Mouse (Mus musculus) midbrain, embryonic 13.5 days (tissue): ENCODE results near the gene Mdh1. TPM values are rescaled to one million over a fixed set of nuclear protein-coding genes. Genes with fewer than 3 reads are reported as not detected.
"Not testable (repeated sequence)": the region's sequence is repeated elsewhere in the genome, so short reads cannot be mapped to it uniquely, and the experiment has no call there.

Experiments used
- ATAC-seq: fragments of 200-750 bp; cut with Nextera tagmentation; 2 replicates; pipeline ENCODE4 v1.8.0; 2017; ENCODE audit warnings: mild to moderate bottlenecking, moderate TSS enrichment, moderate library complexity
- H3K27ac ChIP-seq: fragments of 300-500 bp; sonication (generic); 2 replicates; pipeline ENCODE4 v1.5.1; 2015; ENCODE audit warnings: inconsistent platforms, mild to moderate bottlenecking, moderate library complexity
- H3K27me3 ChIP-seq: fragments of 300-500 bp; sonication (generic); 2 replicates; pipeline ENCODE4 v1.6.1; 2015; ENCODE audit warnings: mild to moderate bottlenecking, inconsistent platforms
- H3K36me3 ChIP-seq: fragments of 300-500 bp; sonication (generic); 2 replicates; pipeline ENCODE4 v1.6.1; 2015; ENCODE audit warnings: mild to moderate bottlenecking, inconsistent platforms
- H3K4me1 ChIP-seq: fragments of 300-500 bp; sonication (generic); replicated peaks from 2 replicates; pipeline ENCODE4 v1.6.1; 2015; ENCODE audit warnings: inconsistent platforms
- H3K4me2 ChIP-seq: fragments of 300-500 bp; sonication (generic); replicated peaks from 2 replicates; pipeline ENCODE4 v1.6.1; 2015; ENCODE audit warnings: moderate library complexity, mild to moderate bottlenecking, inconsistent platforms
- H3K4me3 ChIP-seq: fragments of 300-500 bp; sonication (generic); replicated peaks from 2 replicates; pipeline ENCODE4 v1.5.1; 2015; ENCODE audit warnings: mild to moderate bottlenecking, inconsistent platforms
- H3K9ac ChIP-seq: fragments of 300-500 bp; sonication (generic); replicated peaks from 2 replicates; pipeline ENCODE4 v1.6.1; 2015; ENCODE audit warnings: mild to moderate bottlenecking, inconsistent platforms
- H3K9me3 ChIP-seq: fragments of 300-500 bp; sonication (generic); 2 replicates; pipeline ENCODE4 v1.6.1; 2016; ENCODE audit warnings: mild to moderate bottlenecking, inconsistent platforms
- WGBS: fragments of 180-500 bp; shearing (Covaris S2); methylation state at CpG from one replicate; pipeline ENCODE4 v1.1.7; 2015; 5-methylcytosine and 5-hydroxymethylcytosine counted together
- microRNA-seq: library from miRNA; unstranded; fragments of <30 nt; microRNA quantifications from one replicate; pipeline ENCODE4, GENCODE M21; 2016
- polyA plus RNA-seq: library from polyadenylated mRNA; unstranded; fragments of >200 nt; fragmentation: Nextera tagmentation; extraction: Ambion mirVana; gene quantifications from 2 replicates; pipeline ENCODE4 v1.2.1, GENCODE M21; 2015

Gene Mdh1
- polyA plus RNA-seq, 1 experiment from 2014 or later: 466 TPM

DNA sequence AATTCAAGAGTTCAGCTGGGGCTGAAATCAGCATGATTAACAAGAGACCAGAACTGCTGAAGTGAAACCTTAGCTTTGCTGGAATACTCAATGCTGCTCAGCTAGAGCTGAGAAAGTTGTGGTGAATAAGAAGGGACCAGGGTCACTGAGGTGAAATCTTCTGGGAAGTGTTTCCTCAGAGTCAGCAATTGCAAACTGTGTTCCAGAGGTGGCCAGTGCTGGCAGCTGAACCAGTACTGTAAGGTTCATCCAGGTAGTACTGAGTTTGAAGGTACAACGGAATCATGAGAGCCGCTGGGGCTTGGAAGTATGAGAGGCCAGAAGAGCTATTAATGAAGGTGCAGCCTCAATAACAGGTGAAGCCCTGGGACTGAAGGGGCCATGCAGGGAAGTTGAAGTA is 31.5 kb downstream of the Mdh1 start:
- H3K9ac ChIP-seq: no peak overlapping the region
- H3K27me3 ChIP-seq: no peaks in the 10 kb centered on the region
- no peak overlapping the region for H3K4me2 ChIP-seq
- H3K9me3 ChIP-seq: no peaks in the 10 kb centered on the region
- H3K4me1 ChIP-seq: no peaks in the 10 kb centered on the region
- no peak overlapping the region for H3K4me3 ChIP-seq
- ATAC-seq: no peak
- 98% methylated on average over 2 of the region's 2 CpGs for WGBS
- H3K36me3 ChIP-seq: no peaks in the 10 kb centered on the region
- no peak overlapping the region for H3K27ac ChIP-seq

DNA sequence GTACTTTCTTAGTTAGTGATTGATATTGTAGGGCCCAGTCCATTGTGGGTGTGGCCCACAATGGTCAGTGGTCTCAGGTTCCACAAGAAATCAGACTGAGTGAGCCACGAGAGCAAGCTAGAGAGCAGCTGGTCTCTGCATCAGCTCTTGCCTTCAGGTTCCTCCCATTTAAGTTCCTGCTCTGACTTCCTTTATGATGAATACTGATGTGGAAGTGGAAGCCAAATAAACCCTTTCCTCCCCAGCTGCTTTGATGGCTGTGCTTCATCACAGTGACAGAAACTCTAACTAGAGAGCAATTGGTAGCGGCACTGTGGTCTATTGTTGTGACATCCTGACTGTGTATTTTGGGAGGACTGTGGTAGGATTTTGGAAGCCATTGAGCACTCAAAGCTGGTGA is 32.1 kb downstream of the Mdh1 start:
- WGBS: 73% methylated on average over 2 of the region's 2 CpGs
- Histone ChIP-seq H3K4me2 (no peak overlapping the region), H3K27ac (no peak overlapping the region), H3K4me3 (no peak overlapping the region), H3K9ac (no peak overlapping the region), H3K36me3 (no peaks in the 10 kb centered on the region), H3K9me3 (no peaks in the 10 kb centered on the region), H3K27me3 (no peaks in the 10 kb centered on the region), H3K4me1 (no peaks in the 10 kb centered on the region)
- ATAC-seq: no peak

GRCm38 (mm10) chr11:21530856-21531255 is 41.3 kb downstream of the Mdh1 start:
- H3K4me2 ChIP-seq, H3K4me3 ChIP-seq, H3K27me3 ChIP-seq, ATAC-seq, H3K36me3 ChIP-seq, H3K4me1 ChIP-seq, H3K27ac ChIP-seq, H3K9ac ChIP-seq, H3K9me3 ChIP-seq: not testable (repeated sequence)
- 85% methylated on average over 2 of the region's 2 CpGs for WGBS

DNA sequence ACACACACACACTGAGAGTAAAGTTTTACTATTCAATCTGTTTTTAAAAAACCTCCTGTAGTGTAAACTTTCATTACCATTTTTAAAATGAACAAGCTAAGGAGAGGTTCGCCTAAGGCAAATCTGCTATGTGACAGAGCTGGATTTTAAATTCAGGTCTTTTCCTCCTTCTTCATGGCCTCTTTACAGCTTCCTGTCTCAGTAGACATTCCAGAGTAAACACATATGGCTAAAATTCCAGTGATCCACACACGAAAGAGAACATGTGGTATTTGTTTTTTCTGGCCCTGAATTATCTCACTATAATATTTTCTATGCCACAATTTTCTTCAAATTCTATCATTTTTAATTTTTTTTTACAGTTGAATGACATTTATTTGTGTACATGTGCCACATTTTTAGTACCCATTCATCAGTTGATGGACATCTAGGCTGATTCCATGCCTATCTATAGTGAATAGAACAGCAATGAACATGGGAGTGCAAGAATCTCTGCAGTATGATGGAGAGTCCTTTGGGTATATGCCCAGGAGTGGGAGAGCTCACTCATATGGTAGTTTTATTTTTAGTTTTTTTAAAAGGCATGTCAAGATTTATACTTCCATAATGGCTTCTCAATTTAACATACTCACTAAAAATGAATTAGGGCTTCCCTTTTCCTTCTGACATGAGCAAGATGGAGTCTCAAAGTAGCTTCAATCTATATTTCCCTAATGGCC is 43.3 kb downstream of the Mdh1 start:
- ATAC-seq: no peak
- no peak overlapping the region for H3K4me3 ChIP-seq
- 78% methylated on average over 2 of the region's 2 CpGs for WGBS

DNA sequence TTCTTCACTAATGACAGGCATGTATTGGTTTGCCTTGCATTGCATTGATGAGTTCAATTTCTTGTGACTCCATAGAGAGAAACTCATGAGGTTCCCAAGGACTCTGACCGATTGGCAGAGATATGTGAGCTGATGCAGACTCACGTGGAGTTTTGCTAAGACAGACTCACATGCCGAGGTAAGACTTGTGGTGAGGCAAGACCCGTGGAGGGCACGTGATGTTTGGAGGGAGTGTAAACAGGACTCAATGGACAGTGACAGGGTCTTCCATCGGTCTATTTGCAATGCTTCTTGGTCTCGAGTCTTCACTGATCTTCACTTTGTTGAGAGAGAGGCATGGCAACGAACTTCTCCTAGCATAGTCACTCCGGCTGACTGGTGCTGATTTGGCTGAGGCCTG is 54.4 kb downstream of the Mdh1 start:
- no peaks in the 10 kb centered on the region for H3K27me3 ChIP-seq
- no peak overlapping the region for H3K9ac ChIP-seq
- H3K27ac ChIP-seq: no peak overlapping the region
- ATAC-seq: no peak
- H3K9me3 ChIP-seq: no peaks in the 10 kb centered on the region
- H3K4me3 ChIP-seq: no peak overlapping the region
- H3K4me2 ChIP-seq: no peak overlapping the region
- H3K36me3 ChIP-seq: no peaks in the 10 kb centered on the region
- WGBS: 90% methylated on average over 9 of the region's 9 CpGs
- H3K4me1 ChIP-seq: no peaks in the 10 kb centered on the region

More for the DNA sequence above, 43.3 kb downstream of the Mdh1 start:
- no peaks in the 10 kb centered on the region for H3K9me3 ChIP-seq
- no peak overlapping the region for H3K4me2 ChIP-seq
- no peak overlapping the region for H3K9ac ChIP-seq
- no peaks in the 10 kb centered on the region for H3K27me3 ChIP-seq
- no peak overlapping the region for H3K27ac ChIP-seq
- no peaks in the 10 kb centered on the region for H3K4me1 ChIP-seq
- H3K36me3 ChIP-seq: no peaks in the 10 kb centered on the region

- 98% methylated on average over 1 of the region's 1 CpGs for WGBS
These were observed 55.8 kb downstream of the Mdh1 start for GRCm38 (mm10) chr11:21516396-21516795.

GRCm38 (mm10) chr11:21510577-21510976 is 61.6 kb downstream of the Mdh1 start:
- H3K4me1 ChIP-seq, H3K27ac ChIP-seq, H3K9me3 ChIP-seq, H3K9ac ChIP-seq, ATAC-seq, H3K4me3 ChIP-seq, H3K36me3 ChIP-seq, H3K27me3 ChIP-seq, H3K4me2 ChIP-seq: not testable (repeated sequence)
- 92% methylated on average over 1 of the region's 1 CpGs for WGBS

More at GRCm38 (mm10) chr11:21516396-21516795, 55.8 kb downstream of the Mdh1 start:
- H3K27ac ChIP-seq, H3K4me3 ChIP-seq, H3K9ac ChIP-seq, H3K9me3 ChIP-seq, H3K36me3 ChIP-seq, H3K27me3 ChIP-seq, H3K4me2 ChIP-seq, H3K4me1 ChIP-seq, ATAC-seq: not testable (repeated sequence)

GRCm38 (mm10) chr11:21508713-21509112 is 63.5 kb downstream of the Mdh1 start:
- H3K4me3 ChIP-seq, H3K4me1 ChIP-seq, H3K27ac ChIP-seq, H3K9me3 ChIP-seq, H3K4me2 ChIP-seq, H3K36me3 ChIP-seq, H3K27me3 ChIP-seq, ATAC-seq, H3K9ac ChIP-seq: not testable (repeated sequence)
- 83% methylated on average over 1 of the region's 1 CpGs for WGBS

GRCm38 (mm10) chr11:21507073-21507472 is 65.1 kb downstream of the Mdh1 start:
- not testable (repeated sequence) for ATAC-seq, H3K4me1 ChIP-seq, H3K9me3 ChIP-seq, H3K27me3 ChIP-seq, H3K4me2 ChIP-seq, H3K27ac ChIP-seq, H3K9ac ChIP-seq, H3K36me3 ChIP-seq, H3K4me3 ChIP-seq
- 83% methylated on average over 5 of the region's 5 CpGs for WGBS

Small RNAs within 50 kb of the gene (microRNA-seq; reads per million reads assigned to microRNA genes)
- not detected for gene Gm22990

Other genes starting within 250 kb of the Mdh1 start
- 59.1 and 61.2 TPM in 2 replicates for gene Ugp2, start 201.2 kb downstream of the Mdh1 start, polyA plus RNA-seq
- gene Wdpcp, start 132 bp downstream of the Mdh1 start, polyA plus RNA-seq: 12.6 and 13.1 TPM in 2 replicates